Mouse (Mus musculus): ENCODE measurements around the gene Dpysl5. TPM values are rescaled to one million over a fixed set of nuclear protein-coding genes. Genes with fewer than 3 reads are reported as not detected.

Gene Dpysl5
- polyA plus RNA-seq, 1 experiment: 73.0 TPM

- TF ChIP-seq CTCF (IDR thresholded peaks at IDR 0.05; ENCODE audit: control insufficient read depth, insufficient read depth, insufficient replicate concordance, low read depth, low read length): no peak
- TF ChIP-seq POLR2A (IDR thresholded peaks at IDR 0.05; ENCODE audit: control insufficient read depth, low read depth, low read length): no peak
- Histone ChIP-seq H3K27ac (ENCODE audit: control insufficient read depth, insufficient read depth, low read depth, low read length) (no peak overlapping the region), H3K4me3 (ENCODE audit: control insufficient read depth, low read depth, low read length) (no peak overlapping the region), H3K27me3 (ENCODE audit: control insufficient read depth, insufficient read depth, low read length) (no peaks in the 10 kb centered on the region), H3K36me3 (ENCODE audit: control insufficient read depth, insufficient read depth, low read length) (no peaks in the 10 kb centered on the region), H3K4me1 (ENCODE audit: control insufficient read depth, insufficient read depth, low read length) (no peaks in the 10 kb centered on the region; the same call in 1 of the 2 replicates)
Measured at GRCm38 (mm10) chr5:30765596-30766370, 54.4 kb downstream of the Dpysl5 start.

- Histone ChIP-seq H3K27me3 (ENCODE audit: control insufficient read depth, insufficient read depth, low read length) (no peaks in the 10 kb centered on the region), H3K4me3 (ENCODE audit: control insufficient read depth, low read depth, low read length) (no peak overlapping the region), H3K4me1 (ENCODE audit: control insufficient read depth, insufficient read depth, low read length) (no peaks in the 10 kb centered on the region; the same call in 1 of the 2 replicates), H3K36me3 (ENCODE audit: control insufficient read depth, insufficient read depth, low read length) (no peaks in the 10 kb centered on the region), H3K27ac (ENCODE audit: control insufficient read depth, insufficient read depth, low read depth, low read length) (peak overlapping the region; percentile 33; the same call in 1 of the 2 replicates)
- no peak for TF ChIP-seq CTCF (IDR thresholded peaks at IDR 0.05; ENCODE audit: control insufficient read depth, insufficient read depth, insufficient replicate concordance, low read depth, low read length)
- no peak for TF ChIP-seq POLR2A (IDR thresholded peaks at IDR 0.05; ENCODE audit: control insufficient read depth, low read depth, low read length)
Measured at GRCm38 (mm10) chr5:30768082-30768481, 56.7 kb downstream of the Dpysl5 start.

GRCm38 (mm10) chr5:30768598-30768997, 57.2 kb downstream of the Dpysl5 start:
- no peaks in the 10 kb centered on the region for H3K36me3 ChIP-seq (ENCODE audit: control insufficient read depth, insufficient read depth, low read length)

GRCm38 (mm10) chr5:30769075-30769474, 57.7 kb downstream of the Dpysl5 start:
- Histone ChIP-seq H3K27me3 (ENCODE audit: control insufficient read depth, insufficient read depth, low read length) (no peaks in the 10 kb centered on the region), H3K27ac (ENCODE audit: control insufficient read depth, insufficient read depth, low read depth, low read length) (no peak overlapping the region), H3K4me3 (ENCODE audit: control insufficient read depth, low read depth, low read length) (no peak overlapping the region), H3K36me3 (ENCODE audit: control insufficient read depth, insufficient read depth, low read length) (no peaks in the 10 kb centered on the region), H3K4me1 (ENCODE audit: control insufficient read depth, insufficient read depth, low read length) (no peaks in the 10 kb centered on the region; the same call in 1 of the 2 replicates)
- TF ChIP-seq CTCF (IDR thresholded peaks at IDR 0.05; ENCODE audit: control insufficient read depth, insufficient read depth, insufficient replicate concordance, low read depth, low read length): no peak
- no peak for TF ChIP-seq POLR2A (IDR thresholded peaks at IDR 0.05; ENCODE audit: control insufficient read depth, low read depth, low read length)

More at GRCm38 (mm10) chr5:30768598-30768997, 57.2 kb downstream of the Dpysl5 start:
- no peak overlapping the region for H3K27ac ChIP-seq (ENCODE audit: control insufficient read depth, insufficient read depth, low read depth, low read length)
- H3K4me3 ChIP-seq (ENCODE audit: control insufficient read depth, low read depth, low read length): no peak overlapping the region
- H3K4me1 ChIP-seq (ENCODE audit: control insufficient read depth, insufficient read depth, low read length): no peaks in the 10 kb centered on the region; the same call in 1 of the 2 replicates
- TF ChIP-seq CTCF (IDR thresholded peaks at IDR 0.05; ENCODE audit: control insufficient read depth, insufficient read depth, insufficient replicate concordance, low read depth, low read length) (no peak), POLR2A (IDR thresholded peaks at IDR 0.05; ENCODE audit: control insufficient read depth, low read depth, low read length) (no peak)
- H3K27me3 ChIP-seq (ENCODE audit: control insufficient read depth, insufficient read depth, low read length): no peaks in the 10 kb centered on the region

- Histone ChIP-seq H3K4me1 (ENCODE audit: control insufficient read depth, insufficient read depth, low read length) (no peaks in the 10 kb centered on the region; the same call in 1 of the 2 replicates), H3K27ac (ENCODE audit: control insufficient read depth, insufficient read depth, low read depth, low read length) (no peak overlapping the region), H3K4me3 (ENCODE audit: control insufficient read depth, low read depth, low read length) (no peak overlapping the region; the same call in 1 of the 2 replicates), H3K36me3 (ENCODE audit: control insufficient read depth, insufficient read depth, low read length) (no peaks in the 10 kb centered on the region), H3K27me3 (ENCODE audit: control insufficient read depth, insufficient read depth, low read length) (no peaks in the 10 kb centered on the region)
- TF ChIP-seq POLR2A (IDR thresholded peaks at IDR 0.05; ENCODE audit: control insufficient read depth, low read depth, low read length): no peak
- TF ChIP-seq CTCF (IDR thresholded peaks at IDR 0.05; ENCODE audit: control insufficient read depth, insufficient read depth, insufficient replicate concordance, low read depth, low read length): peak; percentile 71; the same call in 1 of the 2 replicates
Measured at GRCm38 (mm10) chr5:30774601-30775371, 63.4 kb downstream of the Dpysl5 start.

GRCm38 (mm10) chr5:30780699-30781098, 69.3 kb downstream of the Dpysl5 start:
- Histone ChIP-seq H3K27ac (ENCODE audit: control insufficient read depth, insufficient read depth, low read depth, low read length) (no peak overlapping the region), H3K4me1 (ENCODE audit: control insufficient read depth, insufficient read depth, low read length) (peaks cover 2% of the 10 kb centered on the region), H3K4me3 (ENCODE audit: control insufficient read depth, low read depth, low read length) (no peak overlapping the region), H3K27me3 (ENCODE audit: control insufficient read depth, insufficient read depth, low read length) (no peaks in the 10 kb centered on the region), H3K36me3 (ENCODE audit: control insufficient read depth, insufficient read depth, low read length) (no peaks in the 10 kb centered on the region)
- TF ChIP-seq CTCF (IDR thresholded peaks at IDR 0.05; ENCODE audit: control insufficient read depth, insufficient read depth, insufficient replicate concordance, low read depth, low read length) (no peak), POLR2A (IDR thresholded peaks at IDR 0.05; ENCODE audit: control insufficient read depth, low read depth, low read length) (no peak)

- Histone ChIP-seq H3K4me3 (ENCODE audit: control insufficient read depth, low read depth, low read length) (no peak overlapping the region), H3K4me1 (ENCODE audit: control insufficient read depth, insufficient read depth, low read length) (peaks cover 2% of the 10 kb centered on the region), H3K27me3 (ENCODE audit: control insufficient read depth, insufficient read depth, low read length) (no peaks in the 10 kb centered on the region), H3K27ac (ENCODE audit: control insufficient read depth, insufficient read depth, low read depth, low read length) (no peak overlapping the region), H3K36me3 (ENCODE audit: control insufficient read depth, insufficient read depth, low read length) (no peaks in the 10 kb centered on the region)
- TF ChIP-seq POLR2A (IDR thresholded peaks at IDR 0.05; ENCODE audit: control insufficient read depth, low read depth, low read length) (no peak), CTCF (IDR thresholded peaks at IDR 0.05; ENCODE audit: control insufficient read depth, insufficient read depth, insufficient replicate concordance, low read depth, low read length) (no peak)
Measured at GRCm38 (mm10) chr5:30781147-30781546, 69.8 kb downstream of the Dpysl5 start.
